Mouse (Mus musculus): ENCODE measurements around the gene Fam173a. TPM values are rescaled to one million over a fixed set of nuclear protein-coding genes. Genes with fewer than 3 reads are reported as not detected.

Fam173a gene
- polyA plus RNA-seq, 1 experiment from 2014 or later, result 58.4 TPM

DNA sequence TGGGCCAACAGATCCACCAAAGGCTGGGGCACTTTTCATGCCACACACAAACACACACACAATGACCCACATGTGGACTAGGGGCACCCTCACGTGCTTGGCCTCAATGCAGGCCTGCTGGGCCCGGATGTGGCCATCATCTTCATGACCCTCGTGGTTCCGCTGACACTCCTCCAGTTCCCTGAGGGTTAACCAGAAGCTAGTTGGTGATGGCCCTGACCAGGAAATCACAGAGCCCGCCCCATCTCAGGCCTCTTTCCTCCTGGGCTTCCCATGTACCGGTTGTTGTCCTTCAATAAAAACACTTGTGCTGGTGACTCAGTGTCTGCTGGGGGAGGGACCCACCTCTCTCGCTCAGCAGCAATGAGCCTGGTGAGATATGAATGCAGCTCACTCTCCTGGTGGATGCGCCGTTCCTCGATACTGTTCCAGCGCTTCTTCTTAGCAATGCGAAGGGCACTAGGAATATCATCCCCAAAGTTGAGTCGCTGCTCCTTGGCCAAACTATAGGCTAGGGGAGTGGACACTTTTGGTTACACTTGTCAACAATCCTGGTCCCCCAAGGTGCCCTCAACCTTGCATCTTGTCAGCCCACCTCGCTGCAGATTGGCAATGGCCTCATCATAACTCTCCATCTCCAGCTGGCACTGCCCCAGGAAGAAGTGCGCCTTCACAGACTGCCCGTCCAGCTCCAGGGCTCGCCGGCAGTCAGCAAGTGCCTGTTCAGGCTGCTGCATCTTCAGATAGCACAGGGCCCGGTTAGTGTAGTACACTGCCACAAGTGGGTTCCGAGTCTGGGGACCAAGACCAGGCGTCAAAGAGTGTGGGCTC, 39.0 kb upstream of the Fam173a start:
- Histone ChIP-seq H3K4me2 (ENCODE audit: low read depth, low read length) (peak overlapping the region; percentile 75), H3K9ac (replicated peaks; ENCODE audit: low read length) (peak overlapping the region; percentile 87), H3K9me3 (replicated peaks; ENCODE audit: control insufficient read depth, low read length) (no peaks in the 10 kb centered on the region), H3K27me3 (ENCODE audit: control insufficient read depth, insufficient read depth, low read length) (no peaks in the 10 kb centered on the region), H3K4me3 (ENCODE audit: low read depth, low read length) (peak overlapping the region; percentile 89), H3K4me1 (ENCODE audit: control insufficient read depth, insufficient read depth, low read length) (peaks cover 27% of the 10 kb centered on the region), H3K36me3 (replicated peaks; ENCODE audit: control insufficient read depth, insufficient read depth, low read depth, low read length) (peaks cover 2% of the 10 kb centered on the region), H3K27ac (replicated peaks; ENCODE audit: low read depth, low read length) (no peak overlapping the region)
- DNase-seq (ENCODE audit: low spot score), result no peak
- no peak for ATAC-seq (replicated peaks; ENCODE audit: insufficient number of reproducible peaks, low FRiP score, low TSS enrichment, low read depth)
- 59% methylated on average over 21 of the region's 21 CpGs for WGBS

DNA sequence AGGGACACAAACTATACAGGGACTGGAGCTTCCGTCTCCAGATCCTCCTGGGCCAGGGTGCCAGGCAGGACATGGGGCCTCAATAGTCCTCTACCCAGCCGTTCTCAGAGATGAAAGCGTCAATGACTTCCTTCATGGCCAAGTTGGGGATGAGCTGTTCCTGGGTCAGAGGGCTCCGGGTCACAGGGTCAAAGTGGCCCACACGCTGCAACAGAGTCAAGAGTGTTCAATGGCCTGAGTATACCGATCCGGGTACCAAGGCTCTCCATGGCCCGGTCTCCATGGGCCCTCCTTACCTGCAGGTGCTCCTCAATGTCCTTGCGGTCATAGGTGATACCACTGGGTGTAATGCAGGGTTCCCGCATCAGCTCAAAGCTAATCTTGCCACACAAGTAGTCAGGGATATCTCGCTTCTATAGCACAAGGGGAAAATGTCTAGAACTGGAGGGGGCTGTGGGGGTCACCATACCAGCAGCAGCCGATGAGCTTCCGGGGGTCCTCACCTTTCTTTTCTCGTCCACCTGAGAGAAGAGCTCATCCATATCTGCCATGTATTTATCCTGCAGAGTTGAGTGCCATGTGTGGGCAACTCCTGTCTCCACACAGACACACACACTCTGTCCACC, 38.2 kb upstream of the Fam173a start:
- no peak overlapping the region for H3K9ac ChIP-seq (replicated peaks; ENCODE audit: low read length)
- DNase-seq (ENCODE audit: low spot score), result no peak
- H3K4me3 ChIP-seq (ENCODE audit: low read depth, low read length), result peak overlapping the region; percentile 89; the same call in 1 of the 2 replicates
- H3K27ac ChIP-seq (replicated peaks; ENCODE audit: low read depth, low read length), result no peak overlapping the region
- peak overlapping the region; percentile 75 for H3K4me2 ChIP-seq (ENCODE audit: low read depth, low read length)
- 84% methylated on average over 14 of the region's 14 CpGs for WGBS
- H3K9me3 ChIP-seq (replicated peaks; ENCODE audit: control insufficient read depth, low read length), result no peaks in the 10 kb centered on the region
- ATAC-seq (replicated peaks; ENCODE audit: insufficient number of reproducible peaks, low FRiP score, low TSS enrichment, low read depth), result no peak
- peaks cover 2% of the 10 kb centered on the region for H3K36me3 ChIP-seq (replicated peaks; ENCODE audit: control insufficient read depth, insufficient read depth, low read depth, low read length)
- no peaks in the 10 kb centered on the region for H3K27me3 ChIP-seq (ENCODE audit: control insufficient read depth, insufficient read depth, low read length)
- peaks cover 23% of the 10 kb centered on the region for H3K4me1 ChIP-seq (ENCODE audit: control insufficient read depth, insufficient read depth, low read length)

DNA sequence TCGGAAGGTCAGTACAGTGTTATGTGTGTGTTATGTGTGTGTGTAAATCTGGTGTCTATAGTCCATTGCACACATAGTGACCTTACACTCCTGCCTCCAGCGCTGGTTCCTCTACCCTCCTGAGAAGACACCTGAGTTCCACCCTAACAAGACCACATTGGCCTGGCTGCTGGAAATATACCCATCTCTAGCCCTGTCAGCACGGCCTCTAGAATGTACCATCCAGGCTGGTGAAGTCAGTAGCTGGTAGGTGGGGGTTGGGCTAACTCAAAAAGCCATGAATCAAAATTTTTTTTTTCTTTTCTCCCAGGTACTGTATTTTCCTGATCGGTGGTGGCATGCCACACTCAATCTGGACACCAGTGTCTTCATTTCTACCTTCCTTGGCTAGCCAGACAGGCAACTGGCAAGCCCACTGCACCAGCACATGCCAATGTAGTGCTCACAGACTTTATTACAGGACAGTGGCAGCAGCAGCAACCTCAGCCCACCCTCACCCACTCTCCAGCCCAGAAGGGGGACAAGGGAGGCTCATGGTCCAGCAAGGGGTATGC, 37.6 kb upstream of the Fam173a start:
- ATAC-seq (replicated peaks; ENCODE audit: insufficient number of reproducible peaks, low FRiP score, low TSS enrichment, low read depth) (no peak), DNase-seq (ENCODE audit: low spot score) (no peak)
- Histone ChIP-seq H3K9ac (replicated peaks; ENCODE audit: low read length) (no peak overlapping the region), H3K4me1 (ENCODE audit: control insufficient read depth, insufficient read depth, low read length) (peaks cover 23% of the 10 kb centered on the region), H3K9me3 (replicated peaks; ENCODE audit: control insufficient read depth, low read length) (no peaks in the 10 kb centered on the region), H3K4me3 (ENCODE audit: low read depth, low read length) (no peak overlapping the region), H3K4me2 (ENCODE audit: low read depth, low read length) (peak overlapping the region; percentile 42; the same call in 1 of the 2 replicates), H3K27ac (replicated peaks; ENCODE audit: low read depth, low read length) (no peak overlapping the region), H3K36me3 (replicated peaks; ENCODE audit: control insufficient read depth, insufficient read depth, low read depth, low read length) (peaks cover 2% of the 10 kb centered on the region), H3K27me3 (ENCODE audit: control insufficient read depth, insufficient read depth, low read length) (no peaks in the 10 kb centered on the region)
- 89% methylated on average over 4 of the region's 4 CpGs for WGBS

DNA sequence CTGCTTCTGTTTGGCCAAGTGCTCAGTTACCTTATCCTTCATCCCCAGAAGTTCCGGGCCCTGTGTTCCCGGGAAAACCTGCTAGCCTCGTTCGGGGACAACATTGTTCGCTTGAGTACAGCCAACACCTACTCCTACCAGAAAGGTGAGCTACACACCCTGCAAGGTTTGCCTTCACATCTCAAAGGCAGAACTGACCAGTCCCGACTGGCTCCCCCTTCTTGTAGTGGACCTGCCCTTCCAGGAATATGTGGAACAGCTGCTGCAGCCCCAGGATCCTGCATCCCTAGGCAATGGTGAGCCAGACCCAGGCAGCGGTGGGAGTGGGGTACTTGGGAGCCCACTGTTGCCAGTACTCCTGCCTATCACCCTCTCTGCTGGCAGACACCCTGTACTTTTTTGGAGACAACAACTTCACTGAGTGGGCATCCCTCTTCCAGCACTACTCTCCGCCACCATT, 36.9 kb upstream of the Fam173a start:
- Histone ChIP-seq H3K9me3 (replicated peaks; ENCODE audit: control insufficient read depth, low read length) (no peaks in the 10 kb centered on the region), H3K4me2 (ENCODE audit: low read depth, low read length) (peak overlapping the region; percentile 42), H3K9ac (replicated peaks; ENCODE audit: low read length) (peak overlapping the region; percentile 80), H3K36me3 (replicated peaks; ENCODE audit: control insufficient read depth, insufficient read depth, low read depth, low read length) (no peaks in the 10 kb centered on the region; the same call in none of the 2 replicates), H3K4me1 (ENCODE audit: control insufficient read depth, insufficient read depth, low read length) (peaks cover 20% of the 10 kb centered on the region), H3K27me3 (ENCODE audit: control insufficient read depth, insufficient read depth, low read length) (no peaks in the 10 kb centered on the region), H3K27ac (replicated peaks; ENCODE audit: low read depth, low read length) (no peak overlapping the region), H3K4me3 (ENCODE audit: low read depth, low read length) (peak overlapping the region; percentile 53)
- no peak for ATAC-seq (replicated peaks; ENCODE audit: insufficient number of reproducible peaks, low FRiP score, low TSS enrichment, low read depth)
- 39% methylated on average over 8 of the region's 8 CpGs for WGBS
- no peak for DNase-seq (ENCODE audit: low spot score)

DNA sequence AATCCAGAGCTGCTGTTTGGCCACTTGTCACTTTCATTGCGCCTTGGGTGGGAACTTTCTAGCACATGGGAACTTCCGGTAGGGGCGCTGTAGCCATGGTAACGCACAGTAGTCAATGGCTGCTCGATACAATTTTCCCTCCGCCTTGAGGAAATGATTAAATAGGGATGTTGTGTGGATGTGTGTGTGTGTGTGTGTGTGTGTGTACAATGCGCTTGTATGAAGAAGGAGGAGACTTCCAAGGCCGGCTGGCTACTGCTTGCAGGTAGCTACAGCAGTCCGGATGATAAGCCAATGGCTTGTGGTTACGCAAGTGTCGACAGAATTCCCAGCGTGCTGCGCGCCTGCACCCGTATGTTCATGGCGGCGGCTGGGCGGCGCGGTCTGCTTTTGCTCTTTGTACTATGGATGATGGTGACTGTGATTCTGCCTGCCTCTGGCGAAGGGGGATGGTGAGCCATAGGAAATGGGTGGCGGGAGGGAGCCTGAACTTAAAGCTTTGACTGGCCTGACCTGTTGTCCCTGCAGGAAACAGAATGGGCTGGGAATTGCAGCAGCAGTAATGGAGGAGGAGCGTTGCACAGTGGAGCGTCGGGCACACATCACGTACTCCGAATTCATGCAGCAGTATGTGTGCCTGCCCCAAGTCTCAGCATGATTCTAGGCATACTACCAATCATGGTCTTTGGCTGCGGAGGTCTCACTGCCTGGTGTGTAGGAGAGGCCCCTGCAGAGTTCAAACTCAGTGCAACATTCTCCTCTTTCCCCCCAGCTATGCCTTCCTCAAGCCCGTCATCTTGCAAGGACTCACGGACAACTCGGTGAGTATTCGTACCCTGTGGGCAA, 36.2 kb upstream of the Fam173a start, which contains the start of gene Jmjd8:
Gene Jmjd8, plus strand, starts transcription at position 156 of the 846 bp plus-strand sequence.
- H3K4me3 ChIP-seq (ENCODE audit: low read depth, low read length), result peak within 1 kb of the TSS; percentile 53
- peak within 1 kb of the TSS; percentile 80 for H3K9ac ChIP-seq (replicated peaks; ENCODE audit: low read length)
- no peaks in the 10 kb centered on the region; the same call in none of the 2 replicates for H3K36me3 ChIP-seq (replicated peaks; ENCODE audit: control insufficient read depth, insufficient read depth, low read depth, low read length)
- ATAC-seq (replicated peaks; ENCODE audit: insufficient number of reproducible peaks, low FRiP score, low TSS enrichment, low read depth) (peak; percentile 20; the same call in 1 of the 2 replicates), DNase-seq (ENCODE audit: low spot score) (peak; percentile 84)
- H3K9me3 ChIP-seq (replicated peaks; ENCODE audit: control insufficient read depth, low read length), result no peaks in the 10 kb centered on the region
- 1% methylated on average over 32 of the region's 32 CpGs for WGBS
- H3K4me2 ChIP-seq (ENCODE audit: low read depth, low read length), result peak within 1 kb of the TSS; percentile 42
- H3K27ac ChIP-seq (replicated peaks; ENCODE audit: low read depth, low read length), result peak within 1 kb of the TSS; percentile 68
- H3K27me3 ChIP-seq (ENCODE audit: control insufficient read depth, insufficient read depth, low read length), result no peaks in the 10 kb centered on the region
- peaks cover 20% of the 10 kb centered on the region for H3K4me1 ChIP-seq (ENCODE audit: control insufficient read depth, insufficient read depth, low read length)

DNA sequence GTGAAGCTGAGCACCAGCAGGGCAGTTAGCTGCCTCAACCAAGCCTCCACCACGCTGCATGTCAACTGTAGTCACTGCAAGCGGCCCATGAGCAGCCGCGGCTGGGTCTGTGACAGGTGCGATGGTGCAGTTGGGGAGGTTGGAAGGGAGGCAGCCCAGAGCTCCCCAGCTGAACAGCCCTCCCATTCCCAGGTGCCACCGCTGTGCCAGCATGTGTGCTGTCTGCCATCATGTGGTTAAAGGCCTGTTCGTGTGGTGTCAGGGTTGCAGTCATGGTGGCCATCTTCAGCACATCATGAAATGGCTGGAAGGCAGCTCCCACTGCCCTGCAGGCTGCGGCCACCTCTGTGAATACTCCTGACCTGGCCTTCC, 35.5 kb upstream of the Fam173a start:
- DNase-seq (ENCODE audit: low spot score), result no peak
- no peaks in the 10 kb centered on the region; the same call in none of the 2 replicates for H3K36me3 ChIP-seq (replicated peaks; ENCODE audit: control insufficient read depth, insufficient read depth, low read depth, low read length)
- no peak overlapping the region for H3K4me3 ChIP-seq (ENCODE audit: low read depth, low read length)
- no peak overlapping the region for H3K27ac ChIP-seq (replicated peaks; ENCODE audit: low read depth, low read length)
- 84% methylated on average over 8 of the region's 8 CpGs for WGBS
- no peaks in the 10 kb centered on the region for H3K9me3 ChIP-seq (replicated peaks; ENCODE audit: control insufficient read depth, low read length)
- peak overlapping the region; percentile 42 for H3K4me2 ChIP-seq (ENCODE audit: low read depth, low read length)
- H3K4me1 ChIP-seq (ENCODE audit: control insufficient read depth, insufficient read depth, low read length), result peaks cover 18% of the 10 kb centered on the region
- ATAC-seq (replicated peaks; ENCODE audit: insufficient number of reproducible peaks, low FRiP score, low TSS enrichment, low read depth), result no peak
- peak overlapping the region; percentile 80; the same call in 1 of the 2 replicates for H3K9ac ChIP-seq (replicated peaks; ENCODE audit: low read length)
- no peaks in the 10 kb centered on the region for H3K27me3 ChIP-seq (ENCODE audit: control insufficient read depth, insufficient read depth, low read length)

DNA sequence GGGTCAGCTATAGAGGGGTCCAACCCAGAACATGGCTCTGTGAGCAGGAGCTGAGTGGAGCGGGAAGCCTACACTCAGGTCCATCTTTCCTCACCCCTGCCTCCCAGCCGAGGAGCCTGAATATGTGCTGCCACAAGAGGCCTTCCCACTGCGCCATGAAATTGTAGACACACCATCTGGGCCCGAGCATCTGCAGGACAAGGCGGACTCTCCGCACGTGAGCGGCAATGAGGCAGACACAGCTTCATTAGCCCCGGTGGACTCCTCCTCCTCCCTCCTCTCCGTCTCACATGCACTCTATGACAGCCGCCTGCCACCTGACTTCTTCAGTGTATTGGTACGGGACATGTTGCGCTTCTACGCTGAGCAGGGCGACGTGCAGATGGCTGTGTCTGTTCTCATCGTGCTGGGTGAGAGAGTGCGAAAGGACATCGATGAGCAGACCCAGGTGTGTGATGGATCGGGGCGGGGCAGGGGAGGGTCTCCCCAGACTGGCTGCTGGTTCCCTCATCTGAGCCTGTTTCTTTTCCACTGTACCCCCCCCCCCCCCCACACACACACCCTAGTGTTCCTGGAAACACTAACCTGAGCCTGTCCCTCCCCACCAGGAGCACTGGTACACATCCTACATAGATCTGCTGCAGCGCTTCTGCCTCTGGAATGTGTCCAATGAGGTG, 35.0 kb upstream of the Fam173a start:
- WGBS, result 95% methylated on average over 22 of the region's 22 CpGs
- peaks cover 18% of the 10 kb centered on the region for H3K4me1 ChIP-seq (ENCODE audit: control insufficient read depth, insufficient read depth, low read length)
- H3K27me3 ChIP-seq (ENCODE audit: control insufficient read depth, insufficient read depth, low read length), result no peaks in the 10 kb centered on the region
- no peak overlapping the region for H3K27ac ChIP-seq (replicated peaks; ENCODE audit: low read depth, low read length)
- H3K4me2 ChIP-seq (ENCODE audit: low read depth, low read length), result no peak overlapping the region
- ATAC-seq (replicated peaks; ENCODE audit: insufficient number of reproducible peaks, low FRiP score, low TSS enrichment, low read depth), result no peak
- DNase-seq (ENCODE audit: low spot score), result no peak
- H3K9ac ChIP-seq (replicated peaks; ENCODE audit: low read length), result no peak overlapping the region
- H3K9me3 ChIP-seq (replicated peaks; ENCODE audit: control insufficient read depth, low read length), result no peaks in the 10 kb centered on the region
- no peak overlapping the region for H3K4me3 ChIP-seq (ENCODE audit: low read depth, low read length)
- no peaks in the 10 kb centered on the region; the same call in none of the 2 replicates for H3K36me3 ChIP-seq (replicated peaks; ENCODE audit: control insufficient read depth, insufficient read depth, low read depth, low read length)
